Mouse (Mus musculus) thymus, adult 2 months (tissue): ENCODE results near the gene Lsm10.

Experiments used
- CTCF ChIP-seq: fragments of 200-500 bp; IDR thresholded peaks from 2 replicates; pipeline ENCODE4 v1.5.1; 2012; ENCODE audit warnings: mild to moderate bottlenecking, control low read depth, low read length, moderate library complexity, borderline replicate concordance; ENCODE audit not compliant: control insufficient read depth, poor library complexity, insufficient read depth; ENCODE audit errors: extremely low read depth
- POLR2A ChIP-seq: fragments of 200-500 bp; IDR thresholded peaks from 2 replicates; pipeline ENCODE4 v1.6.1; 2012; ENCODE audit warnings: mild to moderate bottlenecking, low read length, control low read depth, moderate library complexity; ENCODE audit not compliant: control insufficient read depth, poor library complexity, insufficient read depth; ENCODE audit errors: extremely low read depth

GRCm38 (mm10) chr4:126117116-126117515 lies 20.7 kb downstream of the Lsm10 start:
- TF ChIP-seq CTCF: no peak
- no peak for TF ChIP-seq POLR2A
